Mouse (Mus musculus) olfactory bulb, adult 2 months (tissue): ENCODE data around the gene Coq8b.

ENCODE experiments used
- CTCF ChIP-seq: fragments of 200-500 bp; IDR thresholded peaks from 2 replicates; pipeline ENCODE4 v1.5.1; 2012; ENCODE audit warnings: low read depth, mild to moderate bottlenecking, low read length, moderate library complexity; ENCODE audit not compliant: insufficient read depth
- POLR2A ChIP-seq: fragments of 200-500 bp; IDR thresholded peaks from 2 replicates; pipeline ENCODE4 v1.6.1; 2012; ENCODE audit warnings: mild to moderate bottlenecking, low read depth, low read length, moderate library complexity; ENCODE audit not compliant: insufficient read depth

DNA sequence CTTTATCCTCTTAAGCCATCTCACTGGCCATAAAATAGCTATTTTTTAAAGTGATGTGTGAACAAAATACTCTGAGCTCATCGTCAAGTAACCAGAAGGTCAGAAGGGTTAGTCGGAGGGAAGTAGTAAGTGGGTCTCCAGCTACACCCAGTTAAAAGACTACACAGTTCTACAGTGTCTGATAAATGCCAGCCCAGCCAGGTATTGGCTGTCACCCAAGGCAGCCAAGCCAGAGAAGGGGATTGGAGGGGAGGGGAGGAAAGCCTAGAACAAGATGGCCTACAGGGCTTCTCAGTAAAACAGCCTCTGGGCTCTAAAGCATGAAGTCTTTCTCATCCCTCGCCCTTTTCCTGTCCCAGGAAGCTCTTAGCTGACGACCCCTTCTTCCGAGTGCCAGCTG lies 17.1 kb downstream of the Coq8b start:
- no peak for TF ChIP-seq CTCF
- no peak for TF ChIP-seq POLR2A
